Mouse (Mus musculus) CH12.LX (cell line): ENCODE results near the gene Sept9. TPM values are rescaled to one million over a fixed set of nuclear protein-coding genes. Genes with fewer than 3 reads are reported as not detected.

Experiments used
- DNase-seq: peaks from one replicate; pipeline ENCODE4 v3.0.0-alpha.2; 2013; ENCODE audit errors: extremely low read depth
- H3K27ac ChIP-seq: 2 replicates; pipeline ENCODE4 v1.5.1; 2012; ENCODE audit warnings: low read depth, mild to moderate bottlenecking, control low read depth, moderate library complexity; ENCODE audit not compliant: insufficient read depth
- H3K27me3 ChIP-seq: replicated peaks from 2 replicates; pipeline ENCODE3; 2012; ENCODE audit warnings: inconsistent platforms
- H3K36me3 ChIP-seq, 2 experiments: replicated peaks in 1 of 2; 2 replicates each; pipeline versions ENCODE3 to v1.6.1; 2012; ENCODE audit warnings: inconsistent platforms in 1 of 2, low read length in 1 of 2, mild to moderate bottlenecking in 1 of 2, mixed read lengths in 1 of 2, moderate library complexity in 1 of 2; ENCODE audit not compliant: control insufficient read depth in 1 of 2, insufficient read depth in 1 of 2
- H3K4me1 ChIP-seq, 2 experiments: 2 replicates each; pipeline ENCODE4 v1.6.1; 2012; ENCODE audit warnings: inconsistent platforms in 1 of 2, moderate library complexity in 1 of 2; ENCODE audit not compliant: insufficient read depth in 2 of 2, control insufficient read depth in 1 of 2
- H3K4me2 ChIP-seq: 2 replicates; pipeline ENCODE4 v1.6.1; 2012; ENCODE audit warnings: low read depth, mild to moderate bottlenecking, control low read depth; ENCODE audit not compliant: poor library complexity, insufficient read depth, severe bottlenecking
- H3K4me3 ChIP-seq, 3 experiments: fragments of 150-350 bp in 1 of 3; sonication (generic) in 1 of 3; replicated peaks in 1 of 3; 2 replicates each; pipeline versions ENCODE3 to v1.5.1; 2011 to 2012; ENCODE audit warnings: low read depth in 2 of 3, low read length in 2 of 3, mild to moderate bottlenecking in 2 of 3, moderate library complexity in 2 of 3, control low read depth in 1 of 3, improper control_type of control experiment in 1 of 3, inconsistent platforms in 1 of 3, mixed read lengths in 1 of 3; ENCODE audit not compliant: poor library complexity in 1 of 3
- H3K79me2 ChIP-seq: replicated peaks from 2 replicates; pipeline ENCODE4 v1.6.1; 2012; ENCODE audit warnings: mild to moderate bottlenecking, moderate library complexity; ENCODE audit not compliant: control insufficient read depth, poor library complexity, insufficient read depth, severe bottlenecking; ENCODE audit errors: extremely low read depth
- H3K9ac ChIP-seq: 2 replicates; pipeline ENCODE4 v1.6.1; 2012; ENCODE audit warnings: low read depth, mild to moderate bottlenecking, control low read depth, moderate library complexity; ENCODE audit not compliant: insufficient read depth
- H3K9me3 ChIP-seq: replicated peaks from 2 replicates; pipeline ENCODE3; 2012; ENCODE audit warnings: low read length, inconsistent platforms, mixed read lengths
- CHD2 ChIP-seq: IDR thresholded peaks from 2 replicates; pipeline ENCODE4 v1.6.1; 2011; ENCODE audit warnings: low read length, improper control_type of control experiment
- E2F4 ChIP-seq: IDR thresholded peaks from 2 replicates; pipeline ENCODE4 v1.6.1; 2011; ENCODE audit warnings: low read depth, low read length, improper control_type of control experiment; ENCODE audit not compliant: insufficient replicate concordance
- ELF1 ChIP-seq: IDR thresholded peaks from 2 replicates; pipeline ENCODE4 v1.6.1; 2014; ENCODE audit warnings: low read depth, mild to moderate bottlenecking, inconsistent platforms, low read length, improper control_type of control experiment
- EP300 ChIP-seq: IDR thresholded peaks from 2 replicates; pipeline ENCODE4 v1.6.1; 2011; ENCODE audit warnings: low read length, improper control_type of control experiment
- GABPA ChIP-seq: IDR thresholded peaks from 2 replicates; pipeline ENCODE4 v1.6.1; 2012; ENCODE audit warnings: low read depth, low read length, improper control_type of control experiment, inconsistent platforms; ENCODE audit not compliant: insufficient replicate concordance
- HCFC1 ChIP-seq: IDR thresholded peaks from 2 replicates; pipeline ENCODE4 v1.6.1; 2012; ENCODE audit warnings: low read depth, mild to moderate bottlenecking, inconsistent platforms, low read length, improper control_type of control experiment
- JUN ChIP-seq: IDR thresholded peaks from 2 replicates; pipeline ENCODE4 v1.6.1; 2011; ENCODE audit warnings: low read depth, mild to moderate bottlenecking, low read length, improper control_type of control experiment, moderate library complexity; ENCODE audit not compliant: insufficient read depth
- KAT2A ChIP-seq: IDR thresholded peaks from 2 replicates; pipeline ENCODE4 v1.6.1; 2012; ENCODE audit warnings: low read length, improper control_type of control experiment, inconsistent platforms; ENCODE audit not compliant: insufficient replicate concordance
- MAFK ChIP-seq: IDR thresholded peaks from 2 replicates; pipeline ENCODE4 v1.6.1; 2011; ENCODE audit warnings: low read length, improper control_type of control experiment; ENCODE audit not compliant: insufficient replicate concordance
- MAX ChIP-seq: IDR thresholded peaks from 2 replicates; pipeline ENCODE4 v1.6.1; 2011; ENCODE audit warnings: low read length, improper control_type of control experiment
- MEF2A ChIP-seq: IDR thresholded peaks from 2 replicates; pipeline ENCODE4 v1.6.1; 2014; ENCODE audit warnings: low read depth, mild to moderate bottlenecking, inconsistent platforms, low read length, improper control_type of control experiment, borderline replicate concordance
- MYC ChIP-seq: IDR thresholded peaks from 2 replicates; pipeline ENCODE4 v1.6.1; 2011; ENCODE audit warnings: low read depth, mild to moderate bottlenecking, improper control_type of control experiment, low read length
- NELFE ChIP-seq: IDR thresholded peaks from 2 replicates; pipeline ENCODE4 v1.6.1; 2011; ENCODE audit warnings: low read depth, low read length, improper control_type of control experiment
- NRF1 ChIP-seq: IDR thresholded peaks from 2 replicates; pipeline ENCODE4 v1.6.1; 2014; ENCODE audit warnings: low read depth, mild to moderate bottlenecking, inconsistent platforms, low read length, improper control_type of control experiment, moderate library complexity
- POLR2A ChIP-seq: IDR thresholded peaks from 2 replicates; pipeline ENCODE4 v1.6.1; 2011; ENCODE audit warnings: low read depth, mild to moderate bottlenecking, improper control_type of control experiment, low read length
- RAD21 ChIP-seq: IDR thresholded peaks from 2 replicates; pipeline ENCODE4 v1.6.1; 2011; ENCODE audit warnings: low read depth, mild to moderate bottlenecking, low read length, improper control_type of control experiment, moderate library complexity
- RCOR1 ChIP-seq: conservative IDR thresholded peaks from 2 replicates; pipeline ENCODE4 v1.6.1; 2012; ENCODE audit warnings: low read depth, mild to moderate bottlenecking, inconsistent platforms, low read length, improper control_type of control experiment
- SIN3A ChIP-seq: IDR thresholded peaks from 2 replicates; pipeline ENCODE4 v1.6.1; 2012; ENCODE audit warnings: low read length, improper control_type of control experiment, inconsistent platforms
- TCF12 ChIP-seq: IDR thresholded peaks from 2 replicates; pipeline ENCODE4 v1.6.1; 2014; ENCODE audit warnings: low read depth, mild to moderate bottlenecking, inconsistent platforms, low read length, improper control_type of control experiment
- UBTF ChIP-seq: IDR thresholded peaks from 2 replicates; pipeline ENCODE4 v1.6.1; 2012; ENCODE audit warnings: low read depth, mild to moderate bottlenecking, inconsistent platforms, low read length, improper control_type of control experiment, moderate library complexity
- USF1 ChIP-seq: IDR thresholded peaks from 2 replicates; pipeline ENCODE4 v1.6.1; 2014; ENCODE audit warnings: low read depth, mild to moderate bottlenecking, inconsistent platforms, low read length, improper control_type of control experiment
- USF2 ChIP-seq: conservative IDR thresholded peaks from 2 replicates; pipeline ENCODE4 v1.6.1; 2011; ENCODE audit warnings: low read depth, low read length, improper control_type of control experiment
- ZKSCAN1 ChIP-seq: IDR thresholded peaks from 2 replicates; pipeline ENCODE4 v1.6.1; 2012; ENCODE audit warnings: low read depth, inconsistent platforms, low read length, improper control_type of control experiment, borderline replicate concordance
- dilution Hi-C: fragments of 300-500 bp; cut with MboI; formaldehyde crosslinking; loops from 2 replicates; pipeline ENCODE4 v1.14.3; 2020; ENCODE audit warnings: low sequenced_read_pairs; ENCODE audit not compliant: extremely low pct_unique_long_range_greater_than_20kb, extremely low pct_ligation_motif_present
- in situ Hi-C: fragments of 300-500 bp; cut with MboI; formaldehyde crosslinking; loops from 3 replicates; pipeline ENCODE4 v1.14.3; 2019; ENCODE audit warnings: low sequenced_read_pairs, low pct_ligation_motif_present, low pct_unique_long_range_greater_than_20kb, mixed read lengths
- polyA plus RNA-seq: library from polyadenylated mRNA; unstranded; fragments of >175 nt; gene quantifications from 2 replicates; pipeline ENCODE4 v1.2.1, GENCODE M21; 2012; ENCODE audit warnings: low read depth; ENCODE audit not compliant: insufficient read length
- total RNA-seq, 2 experiments: library from RNA; depleted of rRNA; stranded (reverse); fragments of 300-350 nt in 1 of 2; fragments of >200 nt in 1 of 2; gene quantifications; 2 replicates each; pipeline ENCODE4 v1.2.3; 2012 to 2014

The Sept9 gene
- total and polyA plus RNA-seq, 3 experiments: 47.6 to 128 (median 110) TPM

- peak; percentile 52; the same call in 1 of the 2 replicates for TF ChIP-seq MEF2A
- no peak for TF ChIP-seq ZKSCAN1
- no peak for TF ChIP-seq MAFK
- no peak for TF ChIP-seq USF1
- 0 out of 2 replicates have a peak, but pooled peaks have one; percentile 20 for TF ChIP-seq NELFE
- no peak for TF ChIP-seq USF2
- TF ChIP-seq SIN3A: no peak
- TF ChIP-seq RCOR1: no peak
- no peak for TF ChIP-seq KAT2A
- no peak for TF ChIP-seq GABPA
- TF ChIP-seq UBTF: 0 out of 2 replicates have a peak, but pooled peaks have one; percentile 20
Measured at GRCm38 (mm10) chr11:117314026-117314425, 114.6 kb downstream of the Sept9 start (continued).

GRCm38 (mm10) chr11:117314520-117314919 is 115.1 kb downstream of the Sept9 start:
- TF ChIP-seq ELF1 (peak; percentile 30; the same call in 1 of the 2 replicates), UBTF (no peak)
- TF ChIP-seq, all 38 proteins: peak for 1
- Histone ChIP-seq H3K4me2 (no peak overlapping the region), H3K27ac (no peak overlapping the region), H3K4me3 (no peak overlapping the region), H3K4me1 (peaks cover 79 to 93% of the 10 kb centered on the region in 2 experiments), H3K79me2 (peaks cover 20% of the 10 kb centered on the region), H3K27me3 (no peaks in the 10 kb centered on the region), H3K36me3 (peaks cover 0 to 33% of the 10 kb centered on the region in 2 experiments), H3K9ac (no peak overlapping the region), H3K9me3 (no peaks in the 10 kb centered on the region)
- DNase-seq: no peak
- dilution Hi-C loops (no loop called here), in situ Hi-C loops (loop anchor here (5.0 kb wide), 2 partner anchors 43 to 67 kb away; no protein-coding TSS in a partner anchor)

- in situ Hi-C loops: no loop called here
- Histone ChIP-seq H3K4me3 (no peak overlapping the region), H3K9me3 (no peaks in the 10 kb centered on the region), H3K27me3 (no peaks in the 10 kb centered on the region), H3K4me2 (no peak overlapping the region), H3K36me3 (peaks cover 0 to 33% of the 10 kb centered on the region in 2 experiments), H3K4me1 (peaks cover 75 to 90% of the 10 kb centered on the region in 2 experiments), H3K9ac (no peak overlapping the region), H3K79me2 (peaks cover 18% of the 10 kb centered on the region), H3K27ac (no peak overlapping the region)
- no peak for DNase-seq
- no peak for TF ChIP-seq TCF12
- TF ChIP-seq JUN: no peak
- no peak for TF ChIP-seq NRF1
- TF ChIP-seq NELFE: no peak
- no peak for TF ChIP-seq USF1
- no peak for TF ChIP-seq RAD21
- TF ChIP-seq SIN3A: no peak
- no peak for TF ChIP-seq CHD2
- no peak for TF ChIP-seq EP300
- TF ChIP-seq E2F4: no peak
- TF ChIP-seq HCFC1: no peak
- no peak for TF ChIP-seq MYC
- TF ChIP-seq MAX: no peak
- TF ChIP-seq ZKSCAN1: no peak
- TF ChIP-seq POLR2A: no peak
- dilution Hi-C loops: no loop called here
Measured at GRCm38 (mm10) chr11:117315309-117315708, 115.8 kb downstream of the Sept9 start.
